Mouse (Mus musculus): ENCODE data around the gene Agbl1. TPM values are rescaled to one million over a fixed set of nuclear protein-coding genes. Genes with fewer than 3 reads are reported as not detected.

Agbl1 gene
- polyA plus RNA-seq, 1 experiment from 2014 or later = not detected

- no peak for ATAC-seq
- no peaks in the 10 kb centered on the region for H3K27me3 ChIP-seq
- DNase-seq (ENCODE audit: low read depth, low spot score) = no peak
- CTCF ChIA-PET = no interaction called here
- TF ChIP-seq CTCF (IDR thresholded peaks at IDR 0.05) = no peak
- in situ Hi-C loops (cut with MboI; ENCODE audit: low pct_unique_long_range_greater_than_20kb) = no loop called here
- POLR2A ChIA-PET = interaction anchor here (0.6 kb wide), 1 partner anchor 8 kb away, joined by 3 read pairs; no protein-coding TSS in a partner anchor
Measured at GRCm38 (mm10) chr7:76282831-76283230, 53.1 kb downstream of the Agbl1 start.

GRCm38 (mm10) chr7:76287531-76287930 is 57.8 kb downstream of the Agbl1 start:
- ATAC-seq (no peak), DNase-seq (ENCODE audit: low read depth, low spot score) (no peak)
- no peaks in the 10 kb centered on the region for H3K27me3 ChIP-seq
- ChIA-PET CTCF (no interaction called here), POLR2A (no interaction called here)
- peak; percentile 6 for TF ChIP-seq CTCF (IDR thresholded peaks at IDR 0.05)
- in situ Hi-C loops (cut with MboI; ENCODE audit: low pct_unique_long_range_greater_than_20kb) = no loop called here

GRCm38 (mm10) chr7:76321866-76322553 is 92.3 kb downstream of the Agbl1 start:
- in situ Hi-C loops (cut with MboI; ENCODE audit: low pct_unique_long_range_greater_than_20kb) = no loop called here
- no peak for DNase-seq (ENCODE audit: low read depth, low spot score)
- POLR2A ChIA-PET = no interaction called here
- no peaks in the 10 kb centered on the region for H3K27me3 ChIP-seq
- no peak for TF ChIP-seq CTCF (IDR thresholded peaks at IDR 0.05)
- CTCF ChIA-PET = interaction anchor here (1.5 kb wide), 1 partner anchor 145 kb away, joined by 3 read pairs; no protein-coding TSS in a partner anchor
- no peak for ATAC-seq

GRCm38 (mm10) chr7:76326091-76326490 is 96.4 kb downstream of the Agbl1 start:
- no peak for TF ChIP-seq CTCF (IDR thresholded peaks at IDR 0.05)
- ChIA-PET CTCF (no interaction called here), POLR2A (no interaction called here)
- in situ Hi-C loops (cut with MboI; ENCODE audit: low pct_unique_long_range_greater_than_20kb) = no loop called here
- H3K27me3 ChIP-seq = no peaks in the 10 kb centered on the region
- DNase-seq (ENCODE audit: low read depth, low spot score) (no peak), ATAC-seq (no peak)

- TF ChIP-seq CTCF (IDR thresholded peaks at IDR 0.05) = no peak
- ChIA-PET CTCF (interaction anchor here (1.6 kb wide), 1 partner anchor 15 kb away, joined by 6 read pairs; no protein-coding TSS in a partner anchor), POLR2A (no interaction called here)
- H3K27me3 ChIP-seq = no peaks in the 10 kb centered on the region
- DNase-seq (ENCODE audit: low read depth, low spot score) (no peak), ATAC-seq (no peak)
- in situ Hi-C loops (cut with MboI; ENCODE audit: low pct_unique_long_range_greater_than_20kb) = no loop called here
Measured at GRCm38 (mm10) chr7:76339308-76339707, 109.6 kb downstream of the Agbl1 start.

- in situ Hi-C loops (cut with MboI; ENCODE audit: low pct_unique_long_range_greater_than_20kb) = no loop called here
- ATAC-seq (no peak), DNase-seq (ENCODE audit: low read depth, low spot score) (no peak)
- ChIA-PET POLR2A (no interaction called here), CTCF (no interaction called here)
- no peak for TF ChIP-seq CTCF (IDR thresholded peaks at IDR 0.05)
- H3K27me3 ChIP-seq = no peaks in the 10 kb centered on the region
Measured at GRCm38 (mm10) chr7:76341601-76342000, 111.9 kb downstream of the Agbl1 start.

- in situ Hi-C loops (cut with MboI; ENCODE audit: low pct_unique_long_range_greater_than_20kb) = loop anchor here (10.0 kb wide), 1 partner anchor 429 kb away; no protein-coding TSS in a partner anchor
- no peak for TF ChIP-seq CTCF (IDR thresholded peaks at IDR 0.05)
- H3K27me3 ChIP-seq = no peaks in the 10 kb centered on the region
- POLR2A ChIA-PET = no interaction called here
- CTCF ChIA-PET = interaction anchor here (0.8 to 2.0 kb wide), 3 partner anchors 14 to 426 kb away, joined by 3 to 6 read pairs (median 3); no protein-coding TSS in a partner anchor
- DNase-seq (ENCODE audit: low read depth, low spot score) (no peak), ATAC-seq (no peak)
Measured at GRCm38 (mm10) chr7:76353469-76353868, 123.8 kb downstream of the Agbl1 start.

GRCm38 (mm10) chr7:76354510-76354909 is 124.8 kb downstream of the Agbl1 start:
- CTCF ChIA-PET = interaction anchor here (2.0 kb wide), 1 partner anchor 15 kb away, joined by 6 read pairs; no protein-coding TSS in a partner anchor
- peak; percentile 58 for TF ChIP-seq CTCF (IDR thresholded peaks at IDR 0.05)
- in situ Hi-C loops (cut with MboI; ENCODE audit: low pct_unique_long_range_greater_than_20kb) = loop anchor here (10.0 kb wide), 1 partner anchor 430 kb away; no protein-coding TSS in a partner anchor
- POLR2A ChIA-PET = no interaction called here
- H3K27me3 ChIP-seq = no peaks in the 10 kb centered on the region
- ATAC-seq (no peak), DNase-seq (ENCODE audit: low read depth, low spot score) (no peak)

- H3K27me3 ChIP-seq = peaks cover 3% of the 10 kb centered on the region
- no peak for ATAC-seq
- ChIA-PET POLR2A (no interaction called here), CTCF (no interaction called here)
- in situ Hi-C loops (cut with MboI; ENCODE audit: low pct_unique_long_range_greater_than_20kb) = no loop called here
- no peak for TF ChIP-seq CTCF (IDR thresholded peaks at IDR 0.05)
- no peak for DNase-seq (ENCODE audit: low read depth, low spot score)
Measured at GRCm38 (mm10) chr7:76371269-76371668, 141.6 kb downstream of the Agbl1 start.

GRCm38 (mm10) chr7:76379493-76379892 is 149.8 kb downstream of the Agbl1 start:
- peaks cover 1% of the 10 kb centered on the region for H3K27me3 ChIP-seq
- ATAC-seq (no peak), DNase-seq (ENCODE audit: low read depth, low spot score) (no peak)
- ChIA-PET CTCF (no interaction called here), POLR2A (interaction anchor here (0.7 kb wide), 1 partner anchor 427 kb away, joined by 3 read pairs; no protein-coding TSS in a partner anchor)
- TF ChIP-seq CTCF (IDR thresholded peaks at IDR 0.05) = no peak
- in situ Hi-C loops (cut with MboI; ENCODE audit: low pct_unique_long_range_greater_than_20kb) = no loop called here

GRCm38 (mm10) chr7:76381986-76382385 is 152.3 kb downstream of the Agbl1 start:
- TF ChIP-seq CTCF (IDR thresholded peaks at IDR 0.05) = no peak
- no peak for DNase-seq (ENCODE audit: low read depth, low spot score)
- in situ Hi-C loops (cut with MboI; ENCODE audit: low pct_unique_long_range_greater_than_20kb) = no loop called here
- ChIA-PET POLR2A (interaction anchor here (0.7 kb wide), 1 partner anchor 1208 kb away, joined by 4 read pairs; no protein-coding TSS in a partner anchor), CTCF (no interaction called here)
- no peaks in the 10 kb centered on the region for H3K27me3 ChIP-seq
- ATAC-seq = no peak

All from Patski (cell line).